Mouse (Mus musculus) olfactory bulb, adult 2 months (tissue): ENCODE data around the gene Gimap4.

ENCODE experiments used
- CTCF ChIP-seq: fragments of 200-500 bp; IDR thresholded peaks from 2 replicates; pipeline ENCODE4 v1.5.1; 2012; ENCODE audit warnings: low read depth, mild to moderate bottlenecking, low read length, moderate library complexity; ENCODE audit not compliant: insufficient read depth
- POLR2A ChIP-seq: fragments of 200-500 bp; IDR thresholded peaks from 2 replicates; pipeline ENCODE4 v1.6.1; 2012; ENCODE audit warnings: mild to moderate bottlenecking, low read depth, low read length, moderate library complexity; ENCODE audit not compliant: insufficient read depth

DNA sequence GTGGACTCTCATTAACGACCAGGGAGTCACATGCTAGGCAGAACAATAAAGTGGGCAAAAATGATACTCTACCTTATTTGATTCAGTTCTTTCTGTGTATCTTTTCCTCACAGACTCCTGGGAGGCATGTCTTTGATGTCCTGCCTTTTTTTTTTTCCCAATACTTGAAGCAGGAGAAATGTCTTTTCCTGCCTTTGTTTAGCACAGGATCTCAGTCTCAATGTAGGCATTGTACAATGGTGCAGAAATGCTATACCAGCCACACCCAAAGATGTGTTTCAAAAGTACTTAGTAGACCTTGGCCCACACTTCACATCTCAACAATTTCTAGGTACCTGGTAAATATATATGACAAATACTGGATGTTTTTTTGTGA, 13.2 kb downstream of the Gimap4 start:
- TF ChIP-seq CTCF, result no peak
- TF ChIP-seq POLR2A, result no peak
